Mouse (Mus musculus): Measurements from ENCODE around the gene Col28a1. TPM values are rescaled to one million over a fixed set of nuclear protein-coding genes. Genes with fewer than 3 reads are reported as not detected.

The Col28a1 gene
- not detected in 2 replicates for polyA plus RNA-seq (2014; fragmentation: Nextera tagmentation; extraction: Ambion mirVana)

DNA sequence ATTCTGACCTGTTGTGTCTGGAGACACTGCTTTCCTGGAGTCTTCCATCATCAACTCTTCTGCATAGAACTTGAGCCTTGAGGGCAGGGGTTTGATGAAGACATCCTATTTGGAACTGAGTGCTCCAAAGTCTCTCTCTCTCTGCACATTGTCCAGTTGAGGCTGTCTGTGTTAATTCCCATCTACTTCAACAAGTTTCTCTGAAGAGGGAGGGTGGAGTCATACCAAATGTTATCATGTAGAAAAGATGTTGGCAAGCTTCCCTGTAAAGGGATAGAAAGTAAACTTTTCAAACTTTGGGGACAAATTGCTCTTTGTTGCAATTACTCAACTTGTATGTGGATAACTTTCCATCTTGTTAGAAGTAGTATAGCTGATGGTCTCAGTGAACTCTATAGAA, at the start of gene Col28a1:
Gene Col28a1, minus strand, starts transcription at position 101 of the 400 bp plus-strand sequence.
- H3K36me3 ChIP-seq (ENCODE audit: control insufficient read depth, insufficient read depth, low read length), result no peaks in the 10 kb centered on the region
- H3K4me1 ChIP-seq (replicated peaks; ENCODE audit: control insufficient read depth, insufficient read depth, low read length), result no peaks in the 10 kb centered on the region
- no peak within 1 kb of the TSS for H3K27ac ChIP-seq (ENCODE audit: low read depth, low read length)
- no peaks in the 10 kb centered on the region for H3K27me3 ChIP-seq (replicated peaks; ENCODE audit: control insufficient read depth, insufficient read depth, low read length)
- H3K9ac ChIP-seq (ENCODE audit: low read depth, low read length), result no peak within 1 kb of the TSS
- ATAC-seq (replicated peaks; ENCODE audit: low FRiP score), result no peak
- H3K9me3 ChIP-seq (ENCODE audit: control insufficient read depth, low read length), result no peaks in the 10 kb centered on the region
- no peak for DNase-seq (ENCODE audit: low spot score)
- H3K4me3 ChIP-seq (ENCODE audit: low read depth, low read length), result no peak within 1 kb of the TSS
- H3K4me2 ChIP-seq, result no peak within 1 kb of the TSS

DNA sequence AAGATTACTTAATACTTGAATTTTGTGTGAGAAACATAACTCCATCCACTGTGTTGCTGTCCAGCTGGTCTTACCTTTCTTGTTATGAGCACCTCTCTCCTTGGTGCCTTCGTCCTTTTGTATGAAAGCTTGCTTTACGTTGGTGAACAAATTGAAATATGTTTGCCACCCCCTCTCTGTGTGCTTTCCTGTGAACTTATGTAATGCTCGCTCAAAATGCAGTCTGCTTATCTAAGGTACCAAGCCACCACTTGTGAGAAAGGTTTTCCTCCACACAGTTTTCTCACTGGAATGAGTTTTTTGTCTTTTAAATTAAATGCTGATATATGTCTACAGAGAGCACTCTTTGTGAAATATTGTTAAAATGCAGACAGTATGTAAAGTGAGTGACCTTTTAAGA, 36.2 kb upstream of the Col28a1 start:
- Histone ChIP-seq H3K27me3 (replicated peaks; ENCODE audit: control insufficient read depth, insufficient read depth, low read length) (no peaks in the 10 kb centered on the region), H3K36me3 (ENCODE audit: control insufficient read depth, insufficient read depth, low read length) (peaks cover 6% of the 10 kb centered on the region), H3K4me1 (replicated peaks; ENCODE audit: control insufficient read depth, insufficient read depth, low read length) (no peaks in the 10 kb centered on the region), H3K4me3 (ENCODE audit: low read depth, low read length) (no peak overlapping the region), H3K9ac (ENCODE audit: low read depth, low read length) (no peak overlapping the region), H3K9me3 (ENCODE audit: control insufficient read depth, low read length) (no peaks in the 10 kb centered on the region), H3K4me2 (no peak overlapping the region), H3K27ac (ENCODE audit: low read depth, low read length) (no peak overlapping the region)
- DNase-seq (ENCODE audit: low spot score) (no peak), ATAC-seq (replicated peaks; ENCODE audit: low FRiP score) (no peak)
- 85% methylated on average over 3 of the region's 3 CpGs for WGBS

DNA sequence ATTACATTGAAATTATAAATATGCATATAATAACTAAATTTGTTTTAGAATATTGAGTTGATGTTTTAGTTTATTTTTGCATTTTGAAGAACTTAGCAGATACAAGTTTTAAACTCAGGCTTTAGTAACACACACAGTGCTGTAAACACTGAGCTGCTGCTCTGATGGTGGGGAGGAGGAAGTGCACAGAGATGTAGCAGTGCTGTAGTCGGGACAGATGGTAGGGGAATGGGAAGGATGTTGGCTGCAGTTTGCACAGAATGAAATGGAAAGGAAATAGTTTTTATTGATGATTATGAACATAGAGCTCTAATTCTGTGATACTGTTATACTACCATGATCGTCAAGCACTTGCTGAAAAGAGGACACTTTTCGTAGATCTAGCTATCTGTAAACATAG, 34.6 kb upstream of the Col28a1 start:
- Histone ChIP-seq H3K4me3 (ENCODE audit: low read depth, low read length) (no peak overlapping the region), H3K4me1 (replicated peaks; ENCODE audit: control insufficient read depth, insufficient read depth, low read length) (no peaks in the 10 kb centered on the region), H3K4me2 (no peak overlapping the region), H3K27me3 (replicated peaks; ENCODE audit: control insufficient read depth, insufficient read depth, low read length) (no peaks in the 10 kb centered on the region), H3K9ac (ENCODE audit: low read depth, low read length) (no peak overlapping the region), H3K36me3 (ENCODE audit: control insufficient read depth, insufficient read depth, low read length) (peaks cover 3% of the 10 kb centered on the region; the same call in 1 of the 2 replicates), H3K9me3 (ENCODE audit: control insufficient read depth, low read length) (no peaks in the 10 kb centered on the region), H3K27ac (ENCODE audit: low read depth, low read length) (no peak overlapping the region)
- no peak for DNase-seq (ENCODE audit: low spot score)
- WGBS, result 87% methylated on average over 3 of the region's 3 CpGs
- ATAC-seq (replicated peaks; ENCODE audit: low FRiP score), result no peak

DNA sequence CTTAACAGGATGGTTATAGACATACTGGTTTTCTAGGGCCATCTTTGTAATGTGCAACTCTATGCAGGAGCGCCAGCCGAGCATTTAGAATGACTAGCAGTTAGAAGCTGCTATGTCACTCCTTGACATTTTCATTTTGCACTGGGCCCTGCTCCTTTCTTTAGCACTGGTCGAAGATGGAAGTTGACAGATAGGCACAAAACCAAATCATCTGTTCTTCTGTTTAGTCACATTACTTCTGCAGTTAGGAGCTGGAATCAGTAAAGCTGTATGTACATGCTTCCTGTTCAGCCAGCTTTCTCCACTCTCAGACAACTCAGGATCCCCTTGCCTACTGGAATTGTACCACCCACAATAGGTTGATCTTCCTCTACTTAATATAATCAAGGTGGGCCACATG, 18.2 kb upstream of the Col28a1 start:
- ATAC-seq (replicated peaks; ENCODE audit: low FRiP score), result no peak
- WGBS, result 83% methylated on average over 3 of the region's 3 CpGs
- no peaks in the 10 kb centered on the region for H3K27me3 ChIP-seq (replicated peaks; ENCODE audit: control insufficient read depth, insufficient read depth, low read length)
- H3K4me1 ChIP-seq (replicated peaks; ENCODE audit: control insufficient read depth, insufficient read depth, low read length), result peaks cover 7% of the 10 kb centered on the region
- H3K9ac ChIP-seq (ENCODE audit: low read depth, low read length), result no peak overlapping the region
- H3K4me3 ChIP-seq (ENCODE audit: low read depth, low read length), result peak overlapping the region; percentile 89
- peaks cover 9% of the 10 kb centered on the region; the same call in 1 of the 2 replicates for H3K36me3 ChIP-seq (ENCODE audit: control insufficient read depth, insufficient read depth, low read length)
- H3K4me2 ChIP-seq, result peak overlapping the region; percentile 70
- H3K9me3 ChIP-seq (ENCODE audit: control insufficient read depth, low read length), result no peaks in the 10 kb centered on the region
- DNase-seq (ENCODE audit: low spot score), result no peak
- H3K27ac ChIP-seq (ENCODE audit: low read depth, low read length), result no peak overlapping the region

DNA sequence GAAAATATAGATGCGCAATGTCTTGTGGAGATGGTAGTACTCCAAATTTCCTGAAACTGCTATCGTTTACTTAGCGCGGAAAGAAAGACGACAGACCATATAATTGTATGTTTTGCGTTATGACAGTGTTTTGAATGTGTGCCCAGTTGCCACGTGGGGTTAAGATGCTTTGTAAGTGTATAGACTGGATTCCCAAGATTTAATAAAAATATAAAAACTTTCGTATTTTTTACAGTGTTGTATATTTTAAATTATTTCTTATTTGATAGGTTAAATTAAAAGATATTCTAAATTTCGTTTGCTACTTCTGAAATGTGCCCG, 17.4 kb upstream of the Col28a1 start:
- peaks cover 6% of the 10 kb centered on the region; the same call in 1 of the 2 replicates for H3K36me3 ChIP-seq (ENCODE audit: control insufficient read depth, insufficient read depth, low read length)
- ATAC-seq (replicated peaks; ENCODE audit: low FRiP score) (no peak), DNase-seq (ENCODE audit: low spot score) (no peak)
- H3K9me3 ChIP-seq (ENCODE audit: control insufficient read depth, low read length), result no peaks in the 10 kb centered on the region
- H3K27me3 ChIP-seq (replicated peaks; ENCODE audit: control insufficient read depth, insufficient read depth, low read length), result no peaks in the 10 kb centered on the region
- peak overlapping the region; percentile 96 for H3K9ac ChIP-seq (ENCODE audit: low read depth, low read length)
- H3K4me2 ChIP-seq, result peak overlapping the region; percentile 70
- WGBS, result 8% methylated on average over 10 of the region's 10 CpGs
- H3K27ac ChIP-seq (ENCODE audit: low read depth, low read length), result peak overlapping the region; percentile 93
- H3K4me1 ChIP-seq (replicated peaks; ENCODE audit: control insufficient read depth, insufficient read depth, low read length), result peaks cover 7% of the 10 kb centered on the region
- peak overlapping the region; percentile 89 for H3K4me3 ChIP-seq (ENCODE audit: low read depth, low read length)

DNA sequence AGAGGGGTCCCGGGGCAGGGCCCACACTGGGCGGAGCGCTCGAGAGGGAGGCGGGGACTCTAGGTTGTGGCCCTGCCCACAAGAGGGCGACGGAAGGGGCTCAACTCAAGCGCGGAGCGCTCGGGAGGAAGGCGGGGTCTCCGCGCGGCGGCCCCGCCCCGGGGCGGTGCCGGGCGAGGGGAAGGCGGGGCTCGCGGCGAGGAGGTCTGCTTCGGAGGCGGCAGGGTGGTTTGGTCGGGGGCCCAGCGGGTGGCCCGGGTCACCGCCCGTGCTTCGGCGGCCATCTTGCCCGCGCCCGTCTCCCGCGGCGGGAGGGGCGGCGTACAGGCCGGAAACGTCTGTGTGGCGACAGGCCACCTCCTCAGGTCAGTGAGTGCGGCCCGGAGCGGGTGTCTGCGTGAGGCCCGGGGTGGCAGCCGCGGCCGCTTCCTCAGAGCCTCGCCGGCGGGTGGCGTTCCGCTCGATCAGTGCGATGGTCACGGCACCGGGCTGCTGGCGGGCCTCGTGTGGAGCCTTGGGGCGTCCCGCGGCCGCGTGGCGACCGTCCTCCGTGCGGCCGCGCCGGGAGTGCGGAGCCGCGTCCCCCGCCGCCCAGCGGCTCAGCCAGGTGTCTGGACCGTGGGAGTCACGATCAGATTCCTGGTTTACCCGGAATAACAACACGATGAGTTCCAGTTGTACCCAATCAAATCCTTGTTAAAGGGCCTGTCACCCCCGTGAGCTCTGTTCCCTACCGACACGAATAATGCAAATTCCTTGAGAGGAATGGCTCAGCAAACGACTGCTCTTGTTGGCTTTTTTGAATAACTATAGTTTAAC, 16.8 kb upstream of the Col28a1 start, which contains the start of gene Mios:
Gene Mios, plus strand, starts transcription at position 176 of the 819 bp plus-strand sequence.
- ATAC-seq (replicated peaks; ENCODE audit: low FRiP score) (peak; percentile 97), DNase-seq (ENCODE audit: low spot score) (peak; percentile 91)
- Histone ChIP-seq H3K4me2 (peak within 1 kb of the TSS; percentile 70), H3K27me3 (replicated peaks; ENCODE audit: control insufficient read depth, insufficient read depth, low read length) (no peaks in the 10 kb centered on the region), H3K27ac (ENCODE audit: low read depth, low read length) (peak within 1 kb of the TSS; percentile 93), H3K9ac (ENCODE audit: low read depth, low read length) (peak within 1 kb of the TSS; percentile 96), H3K9me3 (ENCODE audit: control insufficient read depth, low read length) (no peaks in the 10 kb centered on the region), H3K36me3 (ENCODE audit: control insufficient read depth, insufficient read depth, low read length) (peaks cover 6% of the 10 kb centered on the region; the same call in 1 of the 2 replicates), H3K4me3 (ENCODE audit: low read depth, low read length) (peak within 1 kb of the TSS; percentile 89), H3K4me1 (replicated peaks; ENCODE audit: control insufficient read depth, insufficient read depth, low read length) (peaks cover 7% of the 10 kb centered on the region)
- WGBS, result 0% methylated on average over 82 of the region's 90 CpGs

DNA sequence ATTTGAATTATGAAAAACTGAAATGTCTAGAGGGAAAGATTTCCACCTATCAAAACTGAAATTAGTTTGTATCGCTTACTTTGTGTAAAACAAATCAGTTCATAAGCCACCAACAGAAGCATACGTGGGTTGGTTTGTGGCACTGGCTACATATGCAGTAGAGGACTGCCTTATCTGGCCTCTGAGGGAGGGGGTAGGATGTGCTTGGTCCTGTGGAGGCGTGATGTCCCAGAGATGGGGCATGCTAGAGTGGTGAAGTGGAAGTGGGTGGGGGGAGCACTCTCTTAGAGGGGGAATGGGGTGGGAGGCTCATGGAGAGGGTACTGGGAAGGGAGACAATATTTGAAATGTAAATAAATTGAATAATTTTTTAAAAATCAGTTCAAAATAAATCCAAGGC, 2.5 kb downstream of the Col28a1 start:
- DNase-seq (ENCODE audit: low spot score), result no peak
- Histone ChIP-seq H3K4me3 (ENCODE audit: low read depth, low read length) (no peak overlapping the region), H3K9ac (ENCODE audit: low read depth, low read length) (no peak overlapping the region), H3K9me3 (ENCODE audit: control insufficient read depth, low read length) (no peaks in the 10 kb centered on the region), H3K4me1 (replicated peaks; ENCODE audit: control insufficient read depth, insufficient read depth, low read length) (no peaks in the 10 kb centered on the region), H3K36me3 (ENCODE audit: control insufficient read depth, insufficient read depth, low read length) (no peaks in the 10 kb centered on the region), H3K27ac (ENCODE audit: low read depth, low read length) (no peak overlapping the region), H3K27me3 (replicated peaks; ENCODE audit: control insufficient read depth, insufficient read depth, low read length) (no peaks in the 10 kb centered on the region), H3K4me2 (no peak overlapping the region)
- ATAC-seq (replicated peaks; ENCODE audit: low FRiP score), result no peak
- 65% methylated on average over 3 of the region's 3 CpGs for WGBS

DNA sequence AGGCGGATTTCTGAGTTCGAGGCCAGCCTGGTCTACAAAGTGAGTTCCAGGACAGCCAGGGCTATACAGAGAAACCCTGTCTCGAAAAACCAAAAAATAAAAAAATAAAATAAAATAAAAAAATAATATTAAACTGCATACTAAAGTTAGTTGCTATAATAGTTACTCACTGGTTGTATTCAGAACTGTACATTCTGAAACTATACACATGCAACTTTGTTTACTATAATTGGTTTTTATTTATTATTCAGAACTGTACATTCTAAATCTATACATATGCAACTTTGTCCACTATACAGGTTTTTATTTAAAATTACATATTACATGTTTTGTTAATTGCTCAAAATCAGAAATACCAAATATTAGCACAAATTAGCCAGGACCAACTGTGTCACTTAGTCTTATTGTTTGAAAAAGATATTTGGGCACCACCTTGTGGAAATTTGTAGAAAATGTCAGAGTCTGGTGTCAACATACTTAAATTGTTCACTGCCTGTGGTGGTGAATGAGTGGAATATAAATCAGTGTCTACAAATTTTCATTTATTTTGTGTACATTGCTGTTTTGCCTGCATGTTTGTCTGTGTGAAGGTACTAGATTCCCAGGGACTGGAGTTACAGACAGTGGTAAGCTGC, 3.7 kb downstream of the Col28a1 start:
- no peak for ATAC-seq (replicated peaks; ENCODE audit: low FRiP score)
- WGBS, result 89% methylated on average over 3 of the region's 3 CpGs
- H3K4me1 ChIP-seq (replicated peaks; ENCODE audit: control insufficient read depth, insufficient read depth, low read length), result no peaks in the 10 kb centered on the region
- H3K4me3 ChIP-seq (ENCODE audit: low read depth, low read length), result no peak overlapping the region
- no peaks in the 10 kb centered on the region for H3K27me3 ChIP-seq (replicated peaks; ENCODE audit: control insufficient read depth, insufficient read depth, low read length)
- H3K9ac ChIP-seq (ENCODE audit: low read depth, low read length), result no peak overlapping the region
- no peak overlapping the region for H3K4me2 ChIP-seq
- DNase-seq (ENCODE audit: low spot score), result no peak
- H3K27ac ChIP-seq (ENCODE audit: low read depth, low read length), result no peak overlapping the region
- H3K36me3 ChIP-seq (ENCODE audit: control insufficient read depth, insufficient read depth, low read length), result no peaks in the 10 kb centered on the region
- no peaks in the 10 kb centered on the region for H3K9me3 ChIP-seq (ENCODE audit: control insufficient read depth, low read length)
